Mouse (Mus musculus) heart, embryonic 12.5 days (tissue): ENCODE results near the gene Epdr1. TPM values are rescaled to one million over a fixed set of nuclear protein-coding genes. Genes with fewer than 3 reads are reported as not detected.
A peak's percentile ranks its signal among the peaks of the same experiment; 100 is the strongest.

ENCODE experiments used
- ATAC-seq: fragments of 200-750 bp; cut with Nextera tagmentation; 2 replicates; pipeline ENCODE4 v1.8.0; 2017; ENCODE audit warnings: moderate TSS enrichment, moderate library complexity; ENCODE audit not compliant: insufficient number of reproducible peaks, low FRiP score
- H3K27ac ChIP-seq: fragments of 300-500 bp; sonication (generic); 2 replicates; pipeline ENCODE4 v1.5.1; 2016; ENCODE audit warnings: mild to moderate bottlenecking, moderate library complexity; ENCODE audit not compliant: poor library complexity, severe bottlenecking
- H3K27me3 ChIP-seq: fragments of 300-500 bp; sonication (generic); replicated peaks from 2 replicates; pipeline ENCODE4 v1.6.1; 2016; ENCODE audit warnings: mild to moderate bottlenecking, moderate library complexity
- H3K36me3 ChIP-seq: fragments of 300-500 bp; sonication (generic); 2 replicates; pipeline ENCODE4 v1.6.1; 2016; ENCODE audit warnings: mild to moderate bottlenecking, moderate library complexity
- H3K4me1 ChIP-seq: fragments of 300-500 bp; sonication (generic); replicated peaks from 2 replicates; pipeline ENCODE4 v1.6.1; 2016; ENCODE audit warnings: mild to moderate bottlenecking
- H3K4me2 ChIP-seq: fragments of 300-500 bp; sonication (generic); 2 replicates; pipeline ENCODE4 v1.6.1; 2016; ENCODE audit warnings: mild to moderate bottlenecking, moderate library complexity
- H3K4me3 ChIP-seq: fragments of 300-500 bp; sonication (generic); 2 replicates; pipeline ENCODE4 v1.5.1; 2016; ENCODE audit warnings: mild to moderate bottlenecking
- H3K9ac ChIP-seq: fragments of 300-500 bp; sonication (generic); 2 replicates; pipeline ENCODE4 v1.6.1; 2016; ENCODE audit warnings: mild to moderate bottlenecking, moderate library complexity
- H3K9me3 ChIP-seq: fragments of 300-500 bp; sonication (generic); replicated peaks from 2 replicates; pipeline ENCODE4 v1.6.1; 2016; ENCODE audit warnings: mild to moderate bottlenecking, moderate library complexity
- WGBS: fragments of 180-500 bp; shearing (Covaris S2); methylation state at CpG from one replicate; pipeline ENCODE4 v1.1.7; 2016; 5-methylcytosine and 5-hydroxymethylcytosine counted together
- polyA plus RNA-seq: library from polyadenylated mRNA; unstranded; fragments of >200 nt; fragmentation: Nextera tagmentation; extraction: Ambion mirVana; gene quantifications from 2 replicates; pipeline ENCODE4 v1.2.1, GENCODE M21; 2016

The Epdr1 gene
- polyA plus RNA-seq, 1 experiment from 2014 or later: 38.0 TPM

- H3K27ac ChIP-seq: no peak overlapping the region
- ATAC-seq: no peak
- WGBS: 75% methylated on average over 11 of the region's 11 CpGs
These were observed 5.0 kb upstream of the Epdr1 start for GRCm38 (mm10) chr13:19624632-19625320.

GRCm38 (mm10) chr13:19623228-19623905 lies 3.6 kb upstream of the Epdr1 start:
- H3K36me3 ChIP-seq: no peaks in the 10 kb centered on the region
- 20% methylated on average over 30 of the region's 30 CpGs for WGBS
- no peaks in the 10 kb centered on the region for H3K9me3 ChIP-seq
- peak overlapping the region; percentile 53 for H3K9ac ChIP-seq
- H3K4me1 ChIP-seq: 0 out of 2 replicates have a peak, but pooled peaks cover 5% of the 10 kb centered on the region
- H3K27ac ChIP-seq: no peak overlapping the region
- peak; percentile 20; the same call in 1 of the 2 replicates for ATAC-seq
- peak overlapping the region; percentile 57 for H3K4me3 ChIP-seq
- peak overlapping the region; percentile 92 for H3K4me2 ChIP-seq
- H3K27me3 ChIP-seq: peaks cover 20% of the 10 kb centered on the region

More at GRCm38 (mm10) chr13:19624632-19625320, 5.0 kb upstream of the Epdr1 start:
- Histone ChIP-seq H3K4me3 (no peak overlapping the region), H3K27me3 (peaks cover 20% of the 10 kb centered on the region), H3K36me3 (no peaks in the 10 kb centered on the region), H3K9me3 (no peaks in the 10 kb centered on the region), H3K9ac (no peak overlapping the region), H3K4me2 (no peak overlapping the region), H3K4me1 (0 out of 2 replicates have a peak, but pooled peaks cover 5% of the 10 kb centered on the region)

- WGBS: 5% methylated on average over 25 of the region's 25 CpGs
- H3K4me3 ChIP-seq: peak within 1 kb of the TSS; percentile 57
- H3K36me3 ChIP-seq: no peaks in the 10 kb centered on the region
- peak within 1 kb of the TSS; percentile 53 for H3K9ac ChIP-seq
- H3K27me3 ChIP-seq: peaks cover 20% of the 10 kb centered on the region
- 0 out of 2 replicates have a peak, but pooled peaks cover 8% of the 10 kb centered on the region for H3K4me1 ChIP-seq
- peak; percentile 71 for ATAC-seq
- H3K27ac ChIP-seq: no peak within 1 kb of the TSS
- H3K9me3 ChIP-seq: no peaks in the 10 kb centered on the region
- peak within 1 kb of the TSS; percentile 92 for H3K4me2 ChIP-seq
These were observed 3.0 kb upstream of the Epdr1 start, which contains the start of gene Sfrp4 for GRCm38 (mm10) chr13:19622573-19623227. Sfrp4 (plus strand) TSS chr13:19623104.

GRCm38 (mm10) chr13:19618841-19619215 lies 899 bp downstream of the Epdr1 start:
- peak overlapping the region; percentile 82 for H3K4me2 ChIP-seq
- H3K27me3 ChIP-seq: peaks cover 6% of the 10 kb centered on the region; the same call in 1 of the 2 replicates
- H3K9me3 ChIP-seq: no peaks in the 10 kb centered on the region
- 0 out of 2 replicates have a peak, but pooled peaks cover 8% of the 10 kb centered on the region for H3K4me1 ChIP-seq
- H3K27ac ChIP-seq: peak overlapping the region; percentile 46
- no peaks in the 10 kb centered on the region for H3K36me3 ChIP-seq
- H3K9ac ChIP-seq: peak overlapping the region; percentile 88
- peak; percentile 46 for ATAC-seq
- 7% methylated on average over 5 of the region's 5 CpGs for WGBS
- H3K4me3 ChIP-seq: peak overlapping the region; percentile 69

- ATAC-seq: no peak
- no peak overlapping the region for H3K4me2 ChIP-seq
- 80% methylated on average over 4 of the region's 4 CpGs for WGBS
These were observed 1.6 kb downstream of the Epdr1 start for GRCm38 (mm10) chr13:19618081-19618480.

GRCm38 (mm10) chr13:19614311-19614710 lies 5.4 kb downstream of the Epdr1 start:
- Histone ChIP-seq H3K36me3 (no peaks in the 10 kb centered on the region), H3K9me3 (no peaks in the 10 kb centered on the region), H3K27ac (no peak overlapping the region), H3K4me2 (no peak overlapping the region), H3K27me3 (no peaks in the 10 kb centered on the region), H3K4me1 (0 out of 2 replicates have a peak, but pooled peaks cover 3% of the 10 kb centered on the region), H3K9ac (no peak overlapping the region), H3K4me3 (no peak overlapping the region)
- no peak for ATAC-seq
- WGBS: 85% methylated on average over 1 of the region's 1 CpGs

More at GRCm38 (mm10) chr13:19618081-19618480, 1.6 kb downstream of the Epdr1 start:
- Histone ChIP-seq H3K4me3 (no peak overlapping the region), H3K27me3 (no peaks in the 10 kb centered on the region), H3K4me1 (0 out of 2 replicates have a peak, but pooled peaks cover 3% of the 10 kb centered on the region), H3K27ac (no peak overlapping the region), H3K9ac (no peak overlapping the region), H3K36me3 (no peaks in the 10 kb centered on the region), H3K9me3 (no peaks in the 10 kb centered on the region)

GRCm38 (mm10) chr13:19613426-19613825 lies 6.3 kb downstream of the Epdr1 start:
- Histone ChIP-seq H3K36me3 (no peaks in the 10 kb centered on the region), H3K4me2 (no peak overlapping the region), H3K9ac (no peak overlapping the region), H3K4me3 (no peak overlapping the region), H3K9me3 (no peaks in the 10 kb centered on the region), H3K27me3 (no peaks in the 10 kb centered on the region), H3K4me1 (0 out of 2 replicates have a peak, but pooled peaks cover 3% of the 10 kb centered on the region), H3K27ac (no peak overlapping the region)
- ATAC-seq: no peak
- 85% methylated on average over 1 of the region's 1 CpGs for WGBS

- Histone ChIP-seq H3K36me3 (no peaks in the 10 kb centered on the region), H3K9me3 (no peaks in the 10 kb centered on the region), H3K27me3 (no peaks in the 10 kb centered on the region), H3K4me3 (no peak overlapping the region), H3K9ac (no peak overlapping the region), H3K4me1 (0 out of 2 replicates have a peak, but pooled peaks cover under 1% of the 10 kb centered on the region), H3K27ac (no peak overlapping the region), H3K4me2 (no peak overlapping the region)
- no peak for ATAC-seq
- 80% methylated on average over 3 of the region's 3 CpGs for WGBS
These were observed 6.8 kb downstream of the Epdr1 start for GRCm38 (mm10) chr13:19612963-19613362.

- Histone ChIP-seq H3K4me1 (no peaks in the 10 kb centered on the region), H3K36me3 (no peaks in the 10 kb centered on the region), H3K9me3 (no peaks in the 10 kb centered on the region), H3K4me3 (no peak overlapping the region), H3K4me2 (no peak overlapping the region), H3K9ac (no peak overlapping the region), H3K27ac (no peak overlapping the region), H3K27me3 (no peaks in the 10 kb centered on the region)
- WGBS: 74% methylated on average over 1 of the region's 1 CpGs
- no peak for ATAC-seq
These were observed 7.4 kb downstream of the Epdr1 start for GRCm38 (mm10) chr13:19612348-19612747.

- Histone ChIP-seq H3K27ac (no peak overlapping the region), H3K36me3 (no peaks in the 10 kb centered on the region), H3K4me3 (no peak overlapping the region), H3K27me3 (no peaks in the 10 kb centered on the region), H3K4me2 (no peak overlapping the region), H3K4me1 (no peaks in the 10 kb centered on the region), H3K9me3 (no peaks in the 10 kb centered on the region), H3K9ac (no peak overlapping the region)
- ATAC-seq: no peak
These were observed 11.6 kb downstream of the Epdr1 start for GRCm38 (mm10) chr13:19608120-19608519.

- Histone ChIP-seq H3K36me3 (no peaks in the 10 kb centered on the region), H3K4me3 (no peak overlapping the region), H3K4me2 (no peak overlapping the region), H3K4me1 (no peaks in the 10 kb centered on the region), H3K27ac (no peak overlapping the region), H3K9ac (no peak overlapping the region), H3K27me3 (no peaks in the 10 kb centered on the region), H3K9me3 (no peaks in the 10 kb centered on the region)
- ATAC-seq: no peak
These were observed 14.8 kb downstream of the Epdr1 start for GRCm38 (mm10) chr13:19604916-19605315.
